Mouse (Mus musculus) liver, embryonic 14.5 days (tissue): ENCODE data around the gene Ube3b. TPM values are rescaled to one million over a fixed set of nuclear protein-coding genes. Genes with fewer than 3 reads are reported as not detected.
A peak's percentile ranks its signal among the peaks of the same experiment; 100 is the strongest.

Experiments used
- ATAC-seq: fragments of 200-750 bp; cut with Nextera tagmentation; 2 replicates; pipeline ENCODE4 v1.8.0; 2017; ENCODE audit warnings: moderate number of reproducible peaks, mild to moderate bottlenecking, moderate library complexity; ENCODE audit not compliant: insufficient read depth
- DNase-seq, 3 experiments: peaks; one replicate each; pipeline ENCODE4 v3.0.0-alpha.2; 2012 to 2013; ENCODE audit warnings: low read depth in 3 of 3, low spot score in 3 of 3
- H3K27ac ChIP-seq: fragments of 300-500 bp; sonication (generic); 2 replicates; pipeline ENCODE4 v1.5.1; 2014; ENCODE audit warnings: moderate library complexity, mild to moderate bottlenecking, control low read depth, inconsistent platforms
- H3K27me3 ChIP-seq: fragments of 300-500 bp; sonication (generic); 2 replicates; pipeline ENCODE4 v1.6.1; 2014; ENCODE audit warnings: mild to moderate bottlenecking, low read length, moderate library complexity; ENCODE audit not compliant: control insufficient read depth, insufficient read depth
- H3K36me3 ChIP-seq: fragments of 300-500 bp; sonication (generic); replicated peaks from 2 replicates; pipeline ENCODE4 v1.6.1; 2014; ENCODE audit warnings: low read depth; ENCODE audit not compliant: control insufficient read depth, insufficient read depth
- H3K4me1 ChIP-seq, 2 experiments: fragments of 200-500 bp in 1 of 2; fragments of 300-500 bp in 1 of 2; sonication (generic) in 1 of 2; replicated peaks; 2 replicates each; pipeline ENCODE4 v1.6.1; 2012 to 2014; ENCODE audit warnings: antibody characterized with exemption in 1 of 2, inconsistent platforms in 1 of 2, low read length in 1 of 2; ENCODE audit not compliant: control insufficient read depth in 2 of 2, insufficient read depth in 2 of 2
- H3K4me2 ChIP-seq: fragments of 300-500 bp; sonication (generic); 2 replicates; pipeline ENCODE4 v1.6.1; 2014; ENCODE audit warnings: low read depth, mild to moderate bottlenecking, control low read depth, moderate library complexity
- H3K4me3 ChIP-seq, 2 experiments: fragments of 200-500 bp in 1 of 2; fragments of 300-500 bp in 1 of 2; sonication (generic) in 1 of 2; 2 replicates each; pipeline ENCODE4 v1.5.1; 2012 to 2014; ENCODE audit warnings: low read depth in 2 of 2, low read length in 2 of 2, mild to moderate bottlenecking in 2 of 2, control low read depth in 1 of 2, inconsistent platforms in 1 of 2, moderate library complexity in 1 of 2; ENCODE audit not compliant: insufficient read depth in 1 of 2
- H3K9ac ChIP-seq: fragments of 300-500 bp; sonication (generic); replicated peaks from 2 replicates; pipeline ENCODE4 v1.6.1; 2014; ENCODE audit warnings: mild to moderate bottlenecking, control low read depth, moderate library complexity
- H3K9me3 ChIP-seq: fragments of 300-500 bp; sonication (generic); 2 replicates; pipeline ENCODE4 v1.6.1; 2016; ENCODE audit warnings: low read length, mixed read lengths; ENCODE audit not compliant: control insufficient read depth
- CTCF ChIP-seq: IDR thresholded peaks from 2 replicates; pipeline ENCODE4 v1.5.1; 2016; ENCODE audit warnings: antibody characterized with exemption, low read depth, control low read depth
- EP300 ChIP-seq: IDR thresholded peaks from 2 replicates; pipeline ENCODE4 v1.6.1; 2016; ENCODE audit warnings: antibody characterized with exemption, low read depth
- WGBS: fragments of 180-500 bp; shearing (Covaris S2); extraction: QIAGEN DNeasy Blood & Tissue Kit; methylation state at CpG from one replicate; pipeline ENCODE4 v1.1.7; 2014; ENCODE audit not compliant: insufficient replicate concordance; 5-methylcytosine and 5-hydroxymethylcytosine counted together
- polyA plus RNA-seq, 2 experiments: library from polyadenylated mRNA; depleted of rRNA in 1 of 2; stranded (reverse) in 1 of 2; unstranded in 1 of 2; fragments of >200 nt; fragmentation: Nextera tagmentation in 1 of 2; extraction: Ambion mirVana in 1 of 2; gene quantifications; 2 replicates each; pipeline versions ENCODE4 v1.2.1 to v1.2.3; 2012 to 2014

Gene Ube3b
- polyA plus RNA-seq, 2 experiments: 12.9 to 14.6 TPM

GRCm38 (mm10) chr5:114373581-114373980, 6.8 kb upstream of the Ube3b start:
- Histone ChIP-seq H3K4me1 (peaks cover 46 to 54% of the 10 kb centered on the region in 2 experiments), H3K36me3 (peaks cover 13% of the 10 kb centered on the region), H3K4me3 (no peak overlapping the region), H3K27ac (no peak overlapping the region), H3K27me3 (no peaks in the 10 kb centered on the region), H3K9me3 (no peaks in the 10 kb centered on the region), H3K9ac (no peak overlapping the region), H3K4me2 (no peak overlapping the region)
- no peak for ATAC-seq
- no peak for DNase-seq
- 78% methylated on average over 9 of the region's 9 CpGs for WGBS
- TF ChIP-seq EP300: no peak
- TF ChIP-seq CTCF: no peak

GRCm38 (mm10) chr5:114374409-114375213, 5.8 kb upstream of the Ube3b start:
- peak; percentile 47 for ATAC-seq
- peaks cover 54 to 62% of the 10 kb centered on the region in 2 experiments for H3K4me1 ChIP-seq
- peaks cover 10% of the 10 kb centered on the region for H3K36me3 ChIP-seq

GRCm38 (mm10) chr5:114378177-114378920, 2.1 kb upstream of the Ube3b start:
- peak overlapping the region; percentile 98 for H3K4me2 ChIP-seq
- no peaks in the 10 kb centered on the region for H3K9me3 ChIP-seq
- peak overlapping the region in 1 of 2 experiments; percentile 31; a peak in 2 of 4 replicates for H3K4me3 ChIP-seq
- TF ChIP-seq CTCF (no peak), EP300 (no peak)
- H3K36me3 ChIP-seq: peaks cover 4% of the 10 kb centered on the region
- ATAC-seq (no peak), DNase-seq (no peak)
- H3K27ac ChIP-seq: peak overlapping the region; percentile 70
- H3K27me3 ChIP-seq: no peaks in the 10 kb centered on the region
- WGBS: 20% methylated on average over 10 of the region's 10 CpGs
- peak overlapping the region; percentile 38 for H3K9ac ChIP-seq
- H3K4me1 ChIP-seq: peaks cover 44 to 55% of the 10 kb centered on the region in 2 experiments

More at GRCm38 (mm10) chr5:114374409-114375213, 5.8 kb upstream of the Ube3b start:
- 20% methylated on average over 23 of the region's 23 CpGs for WGBS
- Histone ChIP-seq H3K27me3 (no peaks in the 10 kb centered on the region), H3K4me3 (no peak overlapping the region), H3K27ac (no peak overlapping the region; the same call in 1 of the 2 replicates), H3K9ac (no peak overlapping the region), H3K9me3 (no peaks in the 10 kb centered on the region), H3K4me2 (peak overlapping the region; percentile 47)
- TF ChIP-seq EP300: no peak
- TF ChIP-seq CTCF: peak; percentile 31; the same call in 1 of the 2 replicates
- no peak for DNase-seq

- Histone ChIP-seq H3K9ac (peak overlapping the region; percentile 96), H3K36me3 (no peaks in the 10 kb centered on the region), H3K27ac (peak overlapping the region; percentile 70; the same call in 1 of the 2 replicates), H3K9me3 (no peaks in the 10 kb centered on the region), H3K27me3 (no peaks in the 10 kb centered on the region), H3K4me2 (peak overlapping the region; percentile 98), H3K4me1 (peaks cover 38 to 52% of the 10 kb centered on the region in 2 experiments), H3K4me3 (peak overlapping the region in 1 of 2 experiments; percentile 91; a peak in 1 of 4 replicates)
- no peak for TF ChIP-seq CTCF
- TF ChIP-seq EP300: no peak
- ATAC-seq (no peak), DNase-seq (no peak)
- WGBS: 25% methylated on average over 6 of the region's 6 CpGs
Observed at GRCm38 (mm10) chr5:114378936-114379335, 1.5 kb upstream of the Ube3b start.
